Mouse (Mus musculus) myocyte (in vitro differentiated cells): ENCODE results near the gene Clcnka. TPM values are rescaled to one million over a fixed set of nuclear protein-coding genes. Genes with fewer than 3 reads are reported as not detected.

Experiments
- H3K27me3 ChIP-seq: one replicate; pipeline ENCODE4 v1.6.1; 2011; ENCODE audit not compliant: control insufficient read depth, insufficient read depth, insufficient read length
- H3K36me3 ChIP-seq: one replicate; pipeline ENCODE4 v1.6.1; 2011; ENCODE audit not compliant: control insufficient read depth, insufficient read depth
- H3K4me2 ChIP-seq: one replicate; pipeline ENCODE4 v1.6.1; 2011; ENCODE audit warnings: low read depth, control low read depth
- H3K4me3 ChIP-seq: one replicate; pipeline ENCODE4 v1.5.1; 2011; ENCODE audit warnings: mild to moderate bottlenecking, control low read depth, moderate library complexity
- H3K79me2 ChIP-seq: one replicate; pipeline ENCODE4 v1.6.1; 2011; ENCODE audit not compliant: control insufficient read depth, insufficient read depth
- H3ac ChIP-seq: one replicate; pipeline ENCODE4 v1.6.1; 2011; ENCODE audit not compliant: control insufficient read depth, insufficient read length
- CEBPB ChIP-seq: IDR thresholded peaks from 2 replicates; pipeline ENCODE4 v1.6.1; 2011; ENCODE audit warnings: mild to moderate bottlenecking, moderate library complexity; ENCODE audit not compliant: poor library complexity, insufficient read depth, severe bottlenecking
- E2F4 ChIP-seq: IDR thresholded peaks from one replicate; pipeline ENCODE4 v1.6.1; 2011; ENCODE audit warnings: mild to moderate bottlenecking, control low read depth, moderate library complexity; ENCODE audit not compliant: insufficient read depth
- MAX ChIP-seq: IDR thresholded peaks from one replicate; pipeline ENCODE4 v1.6.1; 2011; ENCODE audit warnings: low read depth, mild to moderate bottlenecking, control low read depth
- MYOD1 ChIP-seq, 3 experiments: IDR thresholded peaks; one replicate each; pipeline ENCODE4 v1.6.1; 2011; ENCODE audit warnings: control low read depth in 2 of 3, low read depth in 2 of 3, mild to moderate bottlenecking in 2 of 3, moderate library complexity in 1 of 3; ENCODE audit not compliant: insufficient read length in 2 of 3, control insufficient read depth in 1 of 3
- MYOG ChIP-seq, 3 experiments: IDR thresholded peaks; one replicate each; pipeline ENCODE4 v1.6.1; 2011; ENCODE audit warnings: control low read depth in 2 of 3, low read depth in 2 of 3, mild to moderate bottlenecking in 2 of 3; ENCODE audit not compliant: insufficient read length in 2 of 3, control insufficient read depth in 1 of 3, insufficient read depth in 1 of 3
- POLR2A ChIP-seq: IDR thresholded peaks from one replicate; pipeline ENCODE4 v1.6.1; 2011; ENCODE audit warnings: low read depth, mild to moderate bottlenecking, control low read depth, moderate library complexity; ENCODE audit not compliant: insufficient read length
- POLR2AphosphoS2 ChIP-seq: IDR thresholded peaks from one replicate; pipeline ENCODE4 v1.6.1; 2011; ENCODE audit warnings: low read depth, control low read depth; ENCODE audit not compliant: insufficient read length
- REST ChIP-seq: IDR thresholded peaks from one replicate; pipeline ENCODE4 v1.6.1; 2011; ENCODE audit warnings: mild to moderate bottlenecking, control low read depth, moderate library complexity; ENCODE audit not compliant: insufficient read depth, insufficient read length
- SRF ChIP-seq: IDR thresholded peaks from one replicate; pipeline ENCODE4 v1.6.1; 2011; ENCODE audit warnings: low read depth; ENCODE audit not compliant: control insufficient read depth, insufficient read length
- TCF12 ChIP-seq: IDR thresholded peaks from one replicate; pipeline ENCODE4 v1.6.1; 2011; ENCODE audit warnings: mild to moderate bottlenecking, control low read depth; ENCODE audit not compliant: poor library complexity, insufficient read depth, severe bottlenecking
- TCF3 ChIP-seq: IDR thresholded peaks from one replicate; pipeline ENCODE4 v1.6.1; 2011; ENCODE audit warnings: low read depth, control low read depth; ENCODE audit not compliant: insufficient read length
- USF1 ChIP-seq: IDR thresholded peaks from one replicate; pipeline ENCODE4 v1.6.1; 2011; ENCODE audit warnings: low read depth, mild to moderate bottlenecking, control low read depth, moderate library complexity
- polyA plus RNA-seq: library from polyadenylated mRNA; unstranded; fragments of >200 nt; fragmentation: generic; extraction: Trizol; gene quantifications from one replicate; pipeline ENCODE4 v1.2.1, GENCODE M21; 2012; ENCODE audit warnings: missing spikeins

The Clcnka gene
- polyA plus RNA-seq, 1 experiment, result 0.85 TPM

DNA sequence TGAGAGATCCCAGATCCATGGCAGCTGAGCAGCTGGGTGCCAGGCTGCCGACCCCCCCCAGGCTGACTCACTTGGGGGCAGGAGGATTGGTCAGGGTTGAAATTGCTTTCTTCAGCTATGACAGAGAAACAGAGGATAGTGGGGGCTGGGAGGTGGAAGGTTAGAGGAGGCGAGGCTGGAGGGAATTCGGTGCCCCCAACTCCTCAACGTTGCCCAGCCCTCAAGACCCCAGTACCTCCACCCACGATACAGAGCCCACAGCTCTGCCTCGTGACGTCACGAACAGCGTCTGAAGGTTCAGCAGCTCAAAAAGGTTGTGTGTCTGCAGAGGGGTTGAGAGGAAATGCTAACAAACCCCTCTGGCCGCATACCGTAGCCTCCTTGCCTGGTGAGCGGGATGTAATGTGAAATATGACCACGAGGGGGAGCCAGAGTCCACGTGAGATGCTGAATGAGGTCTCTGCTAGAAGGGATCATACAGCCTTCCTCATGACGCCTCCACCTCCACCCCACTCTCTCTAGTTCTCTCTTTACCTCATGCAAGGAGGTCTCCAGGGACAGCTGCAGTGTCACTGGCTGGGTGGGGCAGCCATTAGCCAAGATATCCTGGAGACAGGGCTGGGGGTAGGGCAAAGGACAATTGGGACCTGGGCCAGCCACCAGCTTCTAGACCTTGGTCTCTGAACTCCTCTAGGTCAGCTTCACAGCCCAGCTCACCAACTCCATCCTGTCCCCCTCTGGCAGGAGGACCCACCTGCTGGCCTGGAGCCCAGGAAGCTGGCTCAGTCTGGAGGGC is 6.2 kb upstream of the Clcnka start:
- TF ChIP-seq E2F4, result no peak
- TF ChIP-seq SRF, result no peak
- TF ChIP-seq POLR2A, result no peak
- TF ChIP-seq POLR2AphosphoS2, result no peak
- peak in 1 of 3 experiments; percentile 80 for TF ChIP-seq MYOG (IDR thresholded peaks at IDR 0.05; ENCODE audit: control insufficient read depth in 1 of 3, insufficient read depth in 1 of 3, insufficient read length in 2 of 3, low read depth in 2 of 3)
- TF ChIP-seq MYOD1 (IDR thresholded peaks at IDR 0.05; ENCODE audit: control insufficient read depth in 1 of 3, insufficient read length in 2 of 3, low read depth in 2 of 3), result peak in 2 of 3 experiments; percentile 22 to 80
- TF ChIP-seq TCF3, result no peak
- Histone ChIP-seq H3K4me2 (peak overlapping the region; percentile 63), H3ac (no peak overlapping the region), H3K27me3 (no peaks in the 10 kb centered on the region), H3K36me3 (no peaks in the 10 kb centered on the region), H3K79me2 (no peaks in the 10 kb centered on the region), H3K4me3 (no peak overlapping the region)

GRCm38 (mm10) chr4:141400171-141400570 is 1.6 kb upstream of the Clcnka start:
- no peaks in the 10 kb centered on the region for H3K36me3 ChIP-seq
- no peak overlapping the region for H3ac ChIP-seq
- TF ChIP-seq SRF, result no peak
- no peak for TF ChIP-seq TCF3
- no peak for TF ChIP-seq POLR2A
- TF ChIP-seq CEBPB, result no peak
- no peak for TF ChIP-seq MYOD1 (IDR thresholded peaks at IDR 0.05; ENCODE audit: control insufficient read depth in 1 of 3, insufficient read length in 2 of 3, low read depth in 2 of 3)
- TF ChIP-seq POLR2AphosphoS2, result no peak
- TF ChIP-seq MAX, result no peak
- TF ChIP-seq USF1, result no peak
- TF ChIP-seq TCF12, result no peak
- TF ChIP-seq MYOG (IDR thresholded peaks at IDR 0.05; ENCODE audit: control insufficient read depth in 1 of 3, insufficient read depth in 1 of 3, insufficient read length in 2 of 3, low read depth in 2 of 3), result no peak
- TF ChIP-seq E2F4, result no peak
- no peak for TF ChIP-seq REST
- no peaks in the 10 kb centered on the region for H3K79me2 ChIP-seq
- peaks cover 8% of the 10 kb centered on the region for H3K27me3 ChIP-seq
- H3K4me2 ChIP-seq, result no peak overlapping the region
- no peak overlapping the region for H3K4me3 ChIP-seq

- Histone ChIP-seq H3K79me2 (no peaks in the 10 kb centered on the region), H3ac (no peak overlapping the region), H3K27me3 (peaks cover 8% of the 10 kb centered on the region), H3K4me2 (no peak overlapping the region), H3K4me3 (no peak overlapping the region), H3K36me3 (no peaks in the 10 kb centered on the region)
- TF ChIP-seq POLR2AphosphoS2, result no peak
- no peak for TF ChIP-seq CEBPB
- TF ChIP-seq MYOG (IDR thresholded peaks at IDR 0.05; ENCODE audit: control insufficient read depth in 1 of 3, insufficient read depth in 1 of 3, insufficient read length in 2 of 3, low read depth in 2 of 3), result peak in 1 of 3 experiments; percentile 66
- TF ChIP-seq MAX, result no peak
- no peak for TF ChIP-seq POLR2A
- no peak for TF ChIP-seq REST
- TF ChIP-seq TCF12, result no peak
- no peak for TF ChIP-seq TCF3
- TF ChIP-seq E2F4, result no peak
- no peak for TF ChIP-seq SRF
- peak in 2 of 3 experiments; percentile 40 to 61 for TF ChIP-seq MYOD1 (IDR thresholded peaks at IDR 0.05; ENCODE audit: control insufficient read depth in 1 of 3, insufficient read length in 2 of 3, low read depth in 2 of 3)
- TF ChIP-seq USF1, result no peak
Measured at GRCm38 (mm10) chr4:141397861-141398260, 663 bp downstream of the Clcnka start.

- Histone ChIP-seq H3K4me2 (no peak overlapping the region), H3K79me2 (no peaks in the 10 kb centered on the region), H3ac (no peak overlapping the region), H3K4me3 (no peak overlapping the region), H3K27me3 (peaks cover 8% of the 10 kb centered on the region), H3K36me3 (no peaks in the 10 kb centered on the region)
- no peak for TF ChIP-seq SRF
Measured at GRCm38 (mm10) chr4:141394751-141395150, 3.8 kb downstream of the Clcnka start.

DNA sequence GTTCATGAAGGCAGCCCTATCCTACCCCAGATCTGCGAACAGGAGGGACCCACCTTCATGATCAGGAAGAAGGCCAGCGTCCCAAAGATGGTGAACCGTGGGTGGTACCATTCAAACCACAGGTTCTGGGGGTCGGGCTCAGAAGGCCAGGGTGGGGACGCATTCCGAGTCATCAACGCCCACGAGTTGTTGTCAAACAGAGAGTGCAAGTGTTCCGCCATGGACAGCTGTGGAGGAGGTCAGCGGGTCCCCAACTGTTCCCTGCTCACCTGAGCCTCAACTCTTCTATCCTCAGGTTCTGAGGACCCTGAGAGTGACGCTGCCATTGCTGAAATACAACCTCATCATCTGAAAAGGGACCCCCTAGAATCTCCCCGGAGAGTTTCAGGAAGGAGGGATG is 7.2 kb downstream of the Clcnka start:
- Histone ChIP-seq H3K4me2 (no peak overlapping the region), H3K36me3 (no peaks in the 10 kb centered on the region), H3K27me3 (no peaks in the 10 kb centered on the region), H3ac (no peak overlapping the region), H3K4me3 (no peak overlapping the region), H3K79me2 (no peaks in the 10 kb centered on the region)
- TF ChIP-seq MYOG (IDR thresholded peaks at IDR 0.05; ENCODE audit: control insufficient read depth in 1 of 3, insufficient read depth in 1 of 3, insufficient read length in 2 of 3, low read depth in 2 of 3) (peak in 2 of 3 experiments; percentile 8 to 64), MAX (no peak), MYOD1 (IDR thresholded peaks at IDR 0.05; ENCODE audit: control insufficient read depth in 1 of 3, insufficient read length in 2 of 3, low read depth in 2 of 3) (peak in 1 of 3 experiments; percentile 60)
